Mouse (Mus musculus) cerebellum, adult 2 months (tissue): ENCODE results near the gene Pias1. TPM values are rescaled to one million over a fixed set of nuclear protein-coding genes. Genes with fewer than 3 reads are reported as not detected.

Experiments used
- DNase-seq, 2 experiments: peaks; one replicate each; pipeline ENCODE4 v3.0.0; 2021
- H3K27ac ChIP-seq: fragments of 200-500 bp; 2 replicates; pipeline ENCODE4 v1.5.1; 2012; ENCODE audit warnings: low read length, control low read depth, inconsistent platforms; ENCODE audit not compliant: insufficient read depth
- H3K27me3 ChIP-seq: fragments of 200-500 bp; 2 replicates; pipeline ENCODE4 v1.6.1; 2012; ENCODE audit warnings: inconsistent platforms, mild to moderate bottlenecking, low read length, moderate library complexity; ENCODE audit not compliant: control insufficient read depth, insufficient read depth
- H3K4me1 ChIP-seq: fragments of 200-500 bp; 2 replicates; pipeline ENCODE4 v1.6.1; 2011; ENCODE audit warnings: low read length; ENCODE audit not compliant: control insufficient read depth, insufficient read depth
- H3K4me3 ChIP-seq: fragments of 200-500 bp; replicated peaks from 2 replicates; pipeline ENCODE3; 2011; ENCODE audit warnings: mild to moderate bottlenecking, low read depth, low read length, control low read depth; ENCODE audit not compliant: insufficient read depth
- CTCF ChIP-seq: fragments of 200-500 bp; IDR thresholded peaks from 2 replicates; pipeline ENCODE4 v1.5.1; 2011; ENCODE audit warnings: low read depth, mild to moderate bottlenecking, control low read depth, low read length, moderate library complexity, borderline replicate concordance; ENCODE audit not compliant: insufficient read depth
- POLR2A ChIP-seq: fragments of 200-500 bp; IDR thresholded peaks from 2 replicates; pipeline ENCODE4 v1.6.1; 2011; ENCODE audit warnings: low read length, control low read depth, borderline replicate concordance; ENCODE audit not compliant: insufficient read depth
- WGBS: fragments of 180-500 bp; shearing (Covaris S2); methylation state at CpG from one replicate; pipeline ENCODE4 v1.1.7; 2018; 5-methylcytosine and 5-hydroxymethylcytosine counted together
- polyA plus RNA-seq: library from polyadenylated mRNA; depleted of rRNA; stranded (reverse); fragments of >200 nt; gene quantifications from 2 replicates; pipeline ENCODE4 v1.2.3, GENCODE M21; 2012

The Pias1 gene
- polyA plus RNA-seq, 1 experiment: 26.8 TPM

- TF ChIP-seq POLR2A (no peak), CTCF (no peak)
- no peak for DNase-seq
- no peak overlapping the region for H3K4me3 ChIP-seq
- no peak overlapping the region for H3K27ac ChIP-seq
- no peaks in the 10 kb centered on the region for H3K27me3 ChIP-seq
- H3K4me1 ChIP-seq: peaks cover 5% of the 10 kb centered on the region; the same call in 1 of the 2 replicates
- WGBS: 73% methylated on average over 2 of the region's 2 CpGs
Measured at GRCm38 (mm10) chr9:62934700-62935400, 52.9 kb downstream of the Pias1 start.

GRCm38 (mm10) chr9:62932575-62933339, 55.0 kb downstream of the Pias1 start:
- no peak for DNase-seq
- H3K27ac ChIP-seq: no peak overlapping the region
- WGBS: 79% methylated on average over 4 of the region's 4 CpGs
- H3K27me3 ChIP-seq: no peaks in the 10 kb centered on the region
- H3K4me1 ChIP-seq: peaks cover 5% of the 10 kb centered on the region; the same call in 1 of the 2 replicates
- no peak overlapping the region for H3K4me3 ChIP-seq
- no peak for TF ChIP-seq POLR2A
- TF ChIP-seq CTCF: no peak

- Histone ChIP-seq H3K4me1 (no peaks in the 10 kb centered on the region), H3K4me3 (no peak overlapping the region), H3K27ac (no peak overlapping the region), H3K27me3 (no peaks in the 10 kb centered on the region)
- 53% methylated on average over 2 of the region's 2 CpGs for WGBS
- TF ChIP-seq CTCF: no peak
- no peak for TF ChIP-seq POLR2A
- DNase-seq: peak in 1 of 2 experiments; percentile 12
Measured at GRCm38 (mm10) chr9:62924886-62925610, 62.7 kb downstream of the Pias1 start.

- DNase-seq: no peak
- TF ChIP-seq CTCF (no peak), POLR2A (no peak)
- 92% methylated on average over 2 of the region's 2 CpGs for WGBS
- Histone ChIP-seq H3K27ac (no peak overlapping the region), H3K27me3 (no peaks in the 10 kb centered on the region), H3K4me3 (no peak overlapping the region), H3K4me1 (no peaks in the 10 kb centered on the region)
Measured at GRCm38 (mm10) chr9:62920877-62921276, 66.8 kb downstream of the Pias1 start.

GRCm38 (mm10) chr9:62917059-62917458, 70.7 kb downstream of the Pias1 start:
- 94% methylated on average over 1 of the region's 1 CpGs for WGBS
- no peak overlapping the region for H3K27ac ChIP-seq
- no peak for DNase-seq
- no peaks in the 10 kb centered on the region for H3K4me1 ChIP-seq
- no peak for TF ChIP-seq CTCF
- TF ChIP-seq POLR2A: no peak
- no peaks in the 10 kb centered on the region for H3K27me3 ChIP-seq
- H3K4me3 ChIP-seq: no peak overlapping the region

GRCm38 (mm10) chr9:62913390-62914069, 74.2 kb downstream of the Pias1 start:
- no peak for DNase-seq
- no peak overlapping the region for H3K4me3 ChIP-seq
- no peaks in the 10 kb centered on the region for H3K27me3 ChIP-seq
- H3K27ac ChIP-seq: no peak overlapping the region
- no peaks in the 10 kb centered on the region for H3K4me1 ChIP-seq
- WGBS: 89% methylated on average over 5 of the region's 5 CpGs
- TF ChIP-seq CTCF: no peak
- no peak for TF ChIP-seq POLR2A

- DNase-seq: no peak
- no peaks in the 10 kb centered on the region for H3K27me3 ChIP-seq
- H3K4me3 ChIP-seq: no peak overlapping the region
- WGBS: 92% methylated on average over 8 of the region's 8 CpGs
- TF ChIP-seq POLR2A: no peak
- no peak for TF ChIP-seq CTCF
- no peaks in the 10 kb centered on the region for H3K4me1 ChIP-seq
- H3K27ac ChIP-seq: no peak overlapping the region
Measured at GRCm38 (mm10) chr9:62905039-62905438, 82.7 kb downstream of the Pias1 start.
